26 mouse cellular contexts compared by ENCODE assay signal in the genomic region with DNA sequence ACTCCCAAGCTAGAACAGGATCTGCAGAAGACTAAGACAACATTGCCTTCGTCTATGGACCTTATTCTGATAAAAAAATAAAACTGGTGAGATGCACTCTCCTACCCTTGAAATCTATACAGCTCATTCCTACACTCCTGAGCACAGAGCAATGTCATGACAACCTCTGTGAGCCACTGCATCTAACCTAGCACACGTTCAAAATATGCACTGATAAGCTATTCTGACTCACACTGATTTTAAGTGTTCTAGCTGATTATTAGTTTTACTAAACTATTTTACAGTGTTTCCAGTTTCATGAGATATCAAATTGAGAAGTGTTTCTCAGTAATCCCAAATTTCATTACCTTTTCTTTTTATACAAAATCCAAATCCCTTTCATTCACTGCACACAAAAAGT.
"Had no signal": no experiment of that assay in that cellular context is flagged by ENCODE, and none has a peak within 500 bp of the region (broad histone marks: within the 10 kb centered on the region; RNA-seq: fewer than 3 reads in every experiment).

No protein-coding gene starts in this region.

- H3K27me3 ChIP-seq: embryonic facial prominence, embryonic 12.5 days; embryonic facial prominence, embryonic 13.5 days; embryonic facial prominence, embryonic 15.5 days; forebrain, embryonic 12.5 days; forebrain, embryonic 13.5 days; forebrain, embryonic 15.5 days had no signal

- H3K4me1 ChIP-seq: embryonic facial prominence, embryonic 12.5 days; embryonic facial prominence, embryonic 13.5 days; embryonic facial prominence, embryonic 15.5 days had no signal

- H3K9me3 ChIP-seq: embryonic facial prominence, embryonic 10.5 days; embryonic facial prominence, embryonic 12.5 days; embryonic facial prominence, embryonic 13.5 days; embryonic facial prominence, embryonic 15.5 days; forebrain, embryonic 10.5 days; forebrain, embryonic 12.5 days; forebrain, embryonic 13.5 days; forebrain, embryonic 15.5 days had no signal

- H3K9ac ChIP-seq: embryonic facial prominence, embryonic 12.5 days; embryonic facial prominence, embryonic 13.5 days; embryonic facial prominence, embryonic 15.5 days; forebrain, embryonic 12.5 days; forebrain, embryonic 13.5 days; forebrain, embryonic 15.5 days; forebrain, postnatal 0 days had no signal

- H3K4me3 ChIP-seq: embryonic facial prominence, embryonic 10.5 days; embryonic facial prominence, embryonic 12.5 days; embryonic facial prominence, embryonic 13.5 days; embryonic facial prominence, embryonic 15.5 days; erythroblast, embryonic 14.5 days; forebrain, embryonic 10.5 days; forebrain, embryonic 12.5 days; forebrain, embryonic 13.5 days; forebrain, embryonic 15.5 days; gastrocnemius, adult 2 months; heart, adult 2 months had no signal

- H3K27ac ChIP-seq: embryonic facial prominence, embryonic 10.5 days; embryonic facial prominence, embryonic 12.5 days; embryonic facial prominence, embryonic 13.5 days; embryonic facial prominence, embryonic 15.5 days; forebrain, embryonic 10.5 days; forebrain, embryonic 12.5 days; forebrain, embryonic 13.5 days; forebrain, embryonic 15.5 days; gastrocnemius, adult 2 months; heart, adult 2 months had no signal

- H3K36me3 ChIP-seq: embryonic facial prominence, embryonic 10.5 days; embryonic facial prominence, embryonic 12.5 days; embryonic facial prominence, embryonic 13.5 days; embryonic facial prominence, embryonic 15.5 days; forebrain, embryonic 10.5 days; forebrain, embryonic 12.5 days; forebrain, embryonic 15.5 days had no signal

- ATAC-seq: forebrain, embryonic 13.5 days; forebrain, embryonic 14.5 days; forebrain, embryonic 15.5 days; forebrain, embryonic 16.5 days had no signal

- DNase-seq: cerebellum, adult 9-11 months; cerebellum, postnatal 10 days; cerebellum, postnatal 14 days; cerebellum, postnatal 25 days; cerebellum, postnatal 36 days; embryo, embryonic 11 days; forebrain, postnatal 0 days; gastrocnemius, adult 2 months; gastrocnemius, postnatal 10 days; gastrocnemius, postnatal 14 days; gastrocnemius, postnatal 25 days; gastrocnemius, postnatal 36 days; heart, adult 11 months; heart, adult 18-20 months; heart, adult 2 months had no signal
